Mouse (Mus musculus) C2C12 (cell line): ENCODE results near the gene Csmd2. TPM values are rescaled to one million over a fixed set of nuclear protein-coding genes. Genes with fewer than 3 reads are reported as not detected.

Experiments
- H3K27me3 ChIP-seq: one replicate; pipeline ENCODE4 v1.6.1; 2011; ENCODE audit not compliant: control insufficient read depth, insufficient read depth, insufficient read length
- H3K36me3 ChIP-seq: one replicate; pipeline ENCODE4 v1.6.1; 2011; ENCODE audit not compliant: control insufficient read depth, insufficient read depth
- H3K4me3 ChIP-seq: one replicate; pipeline ENCODE4 v1.5.1; 2011; ENCODE audit warnings: mild to moderate bottlenecking, control low read depth; ENCODE audit not compliant: poor library complexity, insufficient read depth, severe bottlenecking
- H3K79me2 ChIP-seq: one replicate; pipeline ENCODE4 v1.6.1; 2011; ENCODE audit not compliant: control insufficient read depth, insufficient read depth
- H3K79me3 ChIP-seq: one replicate; pipeline ENCODE4 v1.6.1; 2011; ENCODE audit warnings: low read depth, control low read depth
- H3ac ChIP-seq: one replicate; pipeline ENCODE3; 2011; ENCODE audit warnings: low read depth; ENCODE audit not compliant: control insufficient read depth, insufficient read length
- CEBPB ChIP-seq: IDR thresholded peaks from one replicate; pipeline ENCODE4 v1.6.1; 2011; ENCODE audit warnings: low read depth, mild to moderate bottlenecking, control low read depth, moderate library complexity
- CTCF ChIP-seq: IDR thresholded peaks from one replicate; pipeline ENCODE4 v1.5.1; 2011; ENCODE audit not compliant: control insufficient read depth, insufficient read depth, insufficient read length
- FOSL1 ChIP-seq: IDR thresholded peaks from one replicate; pipeline ENCODE4 v1.8.0; 2011; ENCODE audit warnings: mild to moderate bottlenecking, low read length; ENCODE audit not compliant: poor library complexity, insufficient read depth, severe bottlenecking
- MAX ChIP-seq: IDR thresholded peaks from one replicate; pipeline ENCODE4 v1.6.1; 2011; ENCODE audit warnings: mild to moderate bottlenecking, control low read depth
- MYOD1 ChIP-seq: IDR thresholded peaks from one replicate; pipeline ENCODE4 v1.6.1; 2011; ENCODE audit warnings: low read depth; ENCODE audit not compliant: control insufficient read depth, insufficient read length
- MYOG ChIP-seq: IDR thresholded peaks from one replicate; pipeline ENCODE4 v1.6.1; 2011; ENCODE audit not compliant: control insufficient read depth, insufficient read length; ENCODE audit errors: extremely low read depth
- USF1 ChIP-seq: IDR thresholded peaks from one replicate; pipeline ENCODE4 v1.6.1; 2011; ENCODE audit warnings: low read depth, mild to moderate bottlenecking, control low read depth, moderate library complexity
- polyA plus RNA-seq: library from polyadenylated mRNA; unstranded; fragments of >200 nt; fragmentation: generic; extraction: Trizol; gene quantifications from one replicate; pipeline ENCODE4 v1.2.1, GENCODE M21; 2012; ENCODE audit warnings: missing spikeins

Gene Csmd2
- polyA plus RNA-seq, 1 experiment = not detected

- H3K4me3 ChIP-seq = no peak overlapping the region
- H3ac ChIP-seq = no peak overlapping the region
- H3K27me3 ChIP-seq = no peaks in the 10 kb centered on the region
- TF ChIP-seq MYOD1 = no peak
- no peak for TF ChIP-seq MYOG
- no peak for TF ChIP-seq CEBPB
- no peak for TF ChIP-seq FOSL1
- TF ChIP-seq CTCF = no peak
- no peaks in the 10 kb centered on the region for H3K79me3 ChIP-seq
- H3K36me3 ChIP-seq = no peaks in the 10 kb centered on the region
- no peaks in the 10 kb centered on the region for H3K79me2 ChIP-seq
Measured at GRCm38 (mm10) chr4:128245201-128245600, 257.5 kb downstream of the Csmd2 start.

- Histone ChIP-seq H3ac (no peak overlapping the region), H3K27me3 (no peaks in the 10 kb centered on the region), H3K36me3 (no peaks in the 10 kb centered on the region), H3K4me3 (no peak overlapping the region), H3K79me3 (no peaks in the 10 kb centered on the region), H3K79me2 (no peaks in the 10 kb centered on the region)
- TF ChIP-seq FOSL1 (no peak), MYOD1 (no peak), MAX (no peak), USF1 (no peak), CEBPB (no peak), CTCF (no peak), MYOG (no peak)
Measured at GRCm38 (mm10) chr4:128248676-128249075, 261.0 kb downstream of the Csmd2 start.

DNA sequence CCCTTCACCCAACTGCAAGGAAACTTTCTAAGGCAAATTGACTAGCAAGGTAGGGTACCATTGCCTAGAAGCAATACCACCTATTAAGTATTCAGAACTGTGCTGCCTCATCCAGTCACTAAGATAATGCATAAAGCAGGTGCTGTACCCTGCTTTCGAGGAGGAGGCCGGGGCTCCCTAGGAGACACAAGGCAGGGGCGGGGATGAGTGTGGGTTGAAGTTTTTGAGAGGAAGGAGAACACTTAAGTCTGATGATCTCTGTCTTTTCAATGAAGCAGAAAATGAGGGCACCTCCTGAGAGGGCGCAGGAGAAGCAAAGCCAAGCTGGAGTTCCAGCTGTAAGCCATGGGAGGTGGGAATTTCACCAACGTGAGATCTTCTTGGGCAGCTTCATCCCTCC lies 271.6 kb downstream of the Csmd2 start:
- Histone ChIP-seq H3K4me3 (no peak overlapping the region), H3K79me2 (no peaks in the 10 kb centered on the region), H3ac (no peak overlapping the region), H3K36me3 (no peaks in the 10 kb centered on the region), H3K27me3 (no peaks in the 10 kb centered on the region), H3K79me3 (no peaks in the 10 kb centered on the region)
- TF ChIP-seq CEBPB = no peak
- TF ChIP-seq CTCF = no peak
- no peak for TF ChIP-seq FOSL1
- no peak for TF ChIP-seq MYOG
- no peak for TF ChIP-seq MAX
- TF ChIP-seq USF1 = no peak
- TF ChIP-seq MYOD1 = no peak

DNA sequence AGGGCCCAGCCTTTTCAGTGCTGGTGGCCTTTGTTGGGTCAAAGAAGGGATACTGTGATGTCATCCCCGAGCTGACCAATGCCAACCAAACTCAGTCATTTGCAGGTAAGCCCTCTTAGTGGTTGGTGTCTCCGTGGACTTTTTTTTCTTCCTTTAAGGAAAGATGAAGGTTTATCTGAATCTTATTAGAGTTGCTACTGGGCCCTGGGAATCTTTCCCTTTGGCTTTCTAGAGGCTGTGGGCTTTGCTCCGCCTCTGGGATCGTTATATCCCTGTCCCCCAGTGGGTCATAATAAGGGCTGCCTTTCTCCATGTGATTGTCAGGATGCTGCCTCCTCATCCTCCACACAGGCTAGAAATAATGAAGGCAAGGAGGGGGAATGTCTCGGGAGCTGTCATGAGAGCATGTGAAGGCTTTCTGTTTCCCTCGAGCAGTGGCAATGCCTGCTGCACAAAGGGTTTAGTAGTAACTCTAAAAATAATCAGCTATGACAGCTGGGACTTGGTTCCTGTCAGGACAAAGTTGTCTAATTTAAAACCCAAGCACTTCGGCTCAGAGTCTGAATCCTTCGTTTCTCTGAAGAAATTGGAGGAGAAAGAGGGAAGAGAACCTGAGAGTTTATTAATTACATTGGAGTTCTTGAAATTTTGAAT lies 273.4 kb downstream of the Csmd2 start, which contains the start of gene Hmgb4:
TSS of gene Hmgb4 (minus strand) at position 51 of the 654 bp plus-strand sequence.
- Histone ChIP-seq H3K79me2 (no peaks in the 10 kb centered on the region), H3K36me3 (no peaks in the 10 kb centered on the region), H3K4me3 (no peak within 1 kb of the TSS), H3K27me3 (no peaks in the 10 kb centered on the region), H3ac (no peak within 1 kb of the TSS), H3K79me3 (no peaks in the 10 kb centered on the region)
- no peak for TF ChIP-seq CTCF
- no peak for TF ChIP-seq USF1
- TF ChIP-seq MYOG = no peak
- TF ChIP-seq FOSL1 = no peak
- TF ChIP-seq MYOD1 = no peak
- no peak for TF ChIP-seq CEBPB
- TF ChIP-seq MAX = no peak

GRCm38 (mm10) chr4:128264491-128264890 lies 276.8 kb downstream of the Csmd2 start:
- Histone ChIP-seq H3K79me3 (no peaks in the 10 kb centered on the region), H3K79me2 (no peaks in the 10 kb centered on the region), H3K36me3 (no peaks in the 10 kb centered on the region), H3K4me3 (no peak overlapping the region), H3K27me3 (no peaks in the 10 kb centered on the region), H3ac (no peak overlapping the region)
- TF ChIP-seq USF1 = no peak
- TF ChIP-seq MYOD1 = no peak
- TF ChIP-seq CEBPB = no peak
- TF ChIP-seq FOSL1 = no peak
- no peak for TF ChIP-seq MAX
- no peak for TF ChIP-seq CTCF
- TF ChIP-seq MYOG = no peak

DNA sequence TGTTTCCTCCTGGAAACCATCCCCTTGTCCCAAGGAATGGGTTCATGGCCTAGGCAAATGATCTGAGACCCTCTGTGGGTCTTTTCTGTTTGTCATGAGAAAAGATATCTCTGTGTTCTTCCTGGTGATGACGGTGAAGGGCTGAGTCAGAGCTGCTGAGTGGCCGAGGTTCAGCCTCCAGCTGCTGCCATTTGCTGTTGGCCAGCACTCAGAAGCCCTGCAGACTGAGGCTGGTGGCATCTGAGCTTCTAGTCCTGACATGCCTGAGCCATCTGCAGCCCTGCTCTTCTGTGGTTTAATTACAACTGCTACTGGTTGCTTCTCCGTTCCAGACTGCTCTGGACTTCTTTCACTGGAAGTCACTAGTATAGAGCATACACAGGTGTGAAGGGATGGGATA lies 277.7 kb downstream of the Csmd2 start:
- no peak overlapping the region for H3ac ChIP-seq

More for the DNA sequence above, 277.7 kb downstream of the Csmd2 start:
- no peaks in the 10 kb centered on the region for H3K79me3 ChIP-seq
- no peaks in the 10 kb centered on the region for H3K36me3 ChIP-seq
- H3K79me2 ChIP-seq = no peaks in the 10 kb centered on the region
- TF ChIP-seq MAX (no peak), MYOD1 (no peak), CTCF (no peak), CEBPB (no peak), MYOG (no peak), FOSL1 (no peak), USF1 (no peak)
- H3K27me3 ChIP-seq = no peaks in the 10 kb centered on the region
- no peak overlapping the region for H3K4me3 ChIP-seq
